Mouse (Mus musculus) layer of hippocampus, postnatal 25 days (tissue): ENCODE results near the gene Fkbp8. TPM values are rescaled to one million over a fixed set of nuclear protein-coding genes. Genes with fewer than 3 reads are reported as not detected.

Source experiments
- DNase-seq, 2 experiments: peaks; one replicate each; pipeline ENCODE4 v3.0.0; 2022; ENCODE audit warnings: mixed read lengths in 2 of 2, low spot score in 1 of 2; ENCODE audit errors: extremely low spot score in 1 of 2
- total RNA-seq, 2 experiments: library from RNA; stranded (reverse); gene quantifications; 2 replicates each; pipeline ENCODE4 v1.2.3; 2021

Gene Fkbp8
- total RNA-seq, 2 experiments from 2014 or later = 432 to 468 TPM

- DNase-seq = peak; percentile 91 to 92
These were observed 4.7 kb upstream of the Fkbp8 start for GRCm38 (mm10) chr8:70522592-70523403.

GRCm38 (mm10) chr8:70527111-70527511, 413 bp upstream of the Fkbp8 start:
- no peak for DNase-seq

GRCm38 (mm10) chr8:70528182-70528797, 766 bp downstream of the Fkbp8 start:
- DNase-seq = no peak

- DNase-seq = no peak
These were observed 1.8 kb downstream of the Fkbp8 start for GRCm38 (mm10) chr8:70529299-70529698.

- no peak for DNase-seq
These were observed 2.2 kb downstream of the Fkbp8 start for GRCm38 (mm10) chr8:70529741-70530161.

GRCm38 (mm10) chr8:70530314-70530713, 2.8 kb downstream of the Fkbp8 start:
- no peak for DNase-seq

- no peak for DNase-seq
These were observed 6.8 kb downstream of the Fkbp8 start for GRCm38 (mm10) chr8:70534281-70534680.

- no peak for DNase-seq
These were observed 7.7 kb downstream of the Fkbp8 start for GRCm38 (mm10) chr8:70535221-70535620.

- DNase-seq = no peak
These were observed 8.2 kb downstream of the Fkbp8 start for GRCm38 (mm10) chr8:70535701-70536100.

- no peak for DNase-seq
These were observed 10.6 kb downstream of the Fkbp8 start for GRCm38 (mm10) chr8:70538024-70538579.

GRCm38 (mm10) chr8:70538633-70539076, 11.1 kb downstream of the Fkbp8 start:
- DNase-seq = peak in 1 of 2 experiments; percentile 98

GRCm38 (mm10) chr8:70539077-70539813, 11.7 kb downstream of the Fkbp8 start, which contains the start of gene Ell:
Ell (plus strand) TSS chr8:70539457.
- DNase-seq = peak; percentile 96 to 99

- DNase-seq = no peak
These were observed 12.5 kb downstream of the Fkbp8 start for GRCm38 (mm10) chr8:70540013-70540506.

GRCm38 (mm10) chr8:70540507-70541071, 13.1 kb downstream of the Fkbp8 start:
- no peak for DNase-seq

GRCm38 (mm10) chr8:70541081-70541480, 13.6 kb downstream of the Fkbp8 start:
- no peak for DNase-seq

GRCm38 (mm10) chr8:70544200-70544687, 16.7 kb downstream of the Fkbp8 start:
- DNase-seq = no peak

- no peak for DNase-seq
These were observed 18.9 kb downstream of the Fkbp8 start for GRCm38 (mm10) chr8:70546412-70546811.

GRCm38 (mm10) chr8:70547762-70548161, 20.2 kb downstream of the Fkbp8 start:
- DNase-seq = no peak

GRCm38 (mm10) chr8:70549412-70550184, 22.1 kb downstream of the Fkbp8 start:
- DNase-seq = no peak
